Mouse (Mus musculus): ENCODE measurements at regions not wholly inside any gene's neighbourhood (a gene's known extent, or its start where the extent isn't known, plus 50 kb on each side); places are given as distances from the start of the nearest gene placed in this dataset.
"Not testable (repeated sequence)": the region's sequence is repeated elsewhere in the genome, so short reads cannot be mapped to it uniquely, and the experiment has no call there.

DNA sequence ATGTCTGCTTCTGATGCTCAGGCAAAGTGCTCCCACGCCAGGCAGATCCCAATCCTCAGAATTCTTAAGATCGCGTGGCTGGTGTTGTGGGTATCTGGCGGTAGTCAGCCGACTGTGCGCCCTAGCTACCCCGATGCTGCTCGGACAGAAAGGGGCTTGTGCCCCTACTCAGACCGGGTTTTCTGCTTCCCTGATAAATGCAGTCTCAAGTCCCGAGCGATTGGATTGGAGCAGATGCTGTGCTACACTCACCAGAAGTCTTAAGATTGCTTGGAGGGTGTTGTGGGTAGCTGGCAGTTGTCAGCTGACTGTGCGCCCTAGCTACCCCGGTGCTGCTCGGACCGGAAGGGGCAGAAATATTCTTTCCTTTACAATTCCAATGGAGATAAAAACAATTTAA is 99.3 kb downstream of the Gm7489 start:
- DNase-seq (ENCODE audit: low spot score in 2 of 2), result not testable (repeated sequence)

DNA sequence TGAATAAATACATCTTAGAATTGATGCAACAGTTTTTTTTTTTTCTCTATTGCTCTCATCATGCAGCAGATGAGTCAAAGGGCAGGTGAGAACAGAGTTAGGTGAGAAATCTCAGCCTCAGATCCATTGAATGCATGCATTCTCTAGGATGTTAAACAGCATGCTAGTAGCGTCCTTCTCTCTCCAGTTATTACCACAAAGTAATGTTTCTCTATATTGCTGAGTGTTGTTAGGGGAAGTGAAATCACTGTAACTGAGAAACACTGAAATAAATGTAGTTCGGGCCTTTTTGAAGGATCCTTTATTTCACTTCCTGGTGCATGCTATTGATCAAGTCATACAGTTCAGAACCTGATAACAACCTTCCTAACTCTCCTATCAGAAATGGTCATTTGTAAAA is 105.2 kb downstream of the Gm7489 start:
- no peak for DNase-seq (ENCODE audit: low spot score in 2 of 2)

DNA sequence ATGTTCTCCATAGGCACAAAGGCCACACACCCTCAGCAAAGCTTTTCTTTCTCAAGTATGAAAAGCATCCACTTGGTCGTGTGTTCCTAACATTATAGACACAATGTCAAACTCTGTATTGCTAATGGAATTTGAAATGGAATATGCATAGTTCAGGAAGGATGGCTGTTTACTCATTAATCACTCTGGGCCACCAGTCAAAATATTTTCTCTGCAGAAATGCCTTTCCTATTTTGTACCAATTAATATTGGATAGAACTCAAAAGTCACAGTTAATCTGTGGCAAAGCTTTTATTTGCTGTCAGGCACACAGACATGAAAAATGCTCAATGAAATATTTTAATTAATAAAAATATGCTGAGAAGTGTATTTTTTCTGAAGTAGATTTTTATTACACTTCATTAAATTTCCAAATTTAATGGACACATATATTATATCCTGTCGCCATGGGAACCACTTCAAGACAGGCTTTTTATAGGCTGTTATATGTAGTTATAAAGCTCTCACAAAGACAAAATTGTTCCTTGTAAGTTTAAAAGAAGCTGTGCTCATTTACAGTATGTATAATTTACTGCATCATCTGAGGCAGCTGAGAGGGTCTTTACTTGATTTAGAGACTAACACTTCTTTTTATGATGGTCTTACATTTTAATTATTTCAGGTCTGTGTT is 110.6 kb downstream of the Gm7489 start:
- no peak for DNase-seq (ENCODE audit: low spot score in 2 of 2)

- DNase-seq (ENCODE audit: low spot score in 2 of 2), result no peak
Observed at GRCm38 (mm10) chr15:53998600-53999290, 114.0 kb downstream of the Gm7489 start.

GRCm38 (mm10) chr15:54033756-54034155 is 149.1 kb downstream of the Gm7489 start:
- DNase-seq (ENCODE audit: low spot score in 2 of 2), result no peak

- DNase-seq (ENCODE audit: low spot score in 2 of 2), result no peak
Observed at GRCm38 (mm10) chr15:54050711-54051110, 166.0 kb downstream of the Gm7489 start.

GRCm38 (mm10) chr15:54070005-54070634 is 185.4 kb downstream of the Gm7489 start:
- peak; percentile 31 to 38 for DNase-seq (ENCODE audit: low spot score in 2 of 2)

DNA sequence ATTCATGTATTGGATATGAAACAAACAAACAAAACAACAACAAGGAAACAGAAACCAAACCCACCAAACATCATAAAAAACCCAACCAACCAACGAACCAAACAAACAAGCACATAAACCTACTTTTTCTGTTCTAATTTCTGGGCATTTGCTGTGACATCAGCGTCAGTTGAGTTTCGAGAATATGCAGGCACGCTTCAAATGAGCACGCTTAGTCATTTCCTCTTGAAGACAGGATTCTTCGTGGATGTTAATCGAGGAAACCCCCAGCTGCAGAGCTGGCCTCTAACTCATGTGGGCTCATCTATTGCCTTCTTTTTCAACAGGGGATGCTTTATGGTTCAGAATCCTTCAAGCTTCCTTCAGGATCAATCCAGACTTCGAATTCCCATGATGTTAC is 187.0 kb downstream of the Gm7489 start:
- DNase-seq (ENCODE audit: low spot score in 2 of 2), result no peak

GRCm38 (mm10) chr15:54091301-54091700 is 206.6 kb downstream of the Gm7489 start:
- no peak for DNase-seq (ENCODE audit: low spot score in 2 of 2)

DNA sequence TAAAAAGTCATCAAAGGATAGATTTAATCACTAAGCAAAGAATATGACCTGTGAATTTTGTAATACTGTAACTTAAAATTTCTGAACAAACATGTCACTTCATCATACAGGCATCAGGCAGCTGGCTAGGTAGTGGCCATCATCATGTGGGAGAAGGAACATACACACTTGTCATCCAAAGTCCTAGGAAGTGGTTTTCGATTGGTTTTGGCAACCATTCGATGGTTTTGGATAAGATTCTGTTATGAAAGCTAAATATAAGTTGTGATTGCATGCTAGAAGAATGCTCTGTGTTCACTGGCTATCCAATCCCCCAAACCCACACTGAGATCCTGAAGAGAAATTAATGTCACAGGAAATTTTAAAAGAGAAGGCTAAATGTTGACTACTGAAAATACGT is 207.7 kb downstream of the Gm7489 start:
- no peak for DNase-seq (ENCODE audit: low spot score in 2 of 2)

DNA sequence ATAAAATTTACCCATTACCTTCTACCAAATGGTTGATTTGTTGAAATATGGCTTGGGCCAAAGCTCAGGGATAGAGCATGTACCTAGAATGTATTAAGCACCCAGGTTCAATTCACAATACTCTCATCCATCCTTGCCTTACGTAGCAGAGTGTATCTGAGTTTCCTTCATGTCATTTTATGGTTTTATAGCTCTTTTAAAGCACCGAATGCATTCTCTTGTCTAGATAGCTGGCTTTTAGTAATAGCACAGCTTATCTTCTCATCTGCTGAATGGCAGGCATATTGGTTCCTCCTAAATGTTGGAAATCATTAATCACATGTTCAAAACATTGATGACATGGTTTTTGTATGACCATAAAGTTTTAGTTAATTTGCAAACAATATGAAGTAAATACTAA is 212.8 kb downstream of the Gm7489 start:
- no peak for DNase-seq (ENCODE audit: low spot score in 2 of 2)

DNA sequence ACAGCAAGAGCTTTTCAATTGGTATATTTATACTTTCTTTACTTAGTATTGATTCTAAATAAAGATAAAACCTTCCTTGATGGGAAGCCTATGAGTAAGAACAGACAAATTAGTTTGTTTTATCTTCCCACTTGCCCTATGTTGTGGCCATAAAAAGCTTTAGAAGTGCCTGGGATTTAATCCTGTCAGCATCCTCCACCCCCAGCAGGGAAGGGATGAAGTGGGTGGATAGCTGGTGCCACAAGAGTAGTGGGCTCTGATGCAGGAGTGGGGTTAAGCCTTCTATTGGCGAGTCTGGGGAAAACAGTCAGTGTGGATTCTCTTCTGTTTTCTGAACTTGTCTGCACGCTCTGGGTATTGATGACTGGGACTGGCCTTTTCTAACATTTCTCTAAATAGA is 227.7 kb downstream of the Gm7489 start:
- DNase-seq (ENCODE audit: low spot score in 2 of 2), result no peak

GRCm38 (mm10) chr15:54114096-54114512 is 229.4 kb downstream of the Gm7489 start:
- DNase-seq (ENCODE audit: low spot score in 2 of 2), result no peak

- no peak for DNase-seq (ENCODE audit: low spot score in 2 of 2)
Observed at GRCm38 (mm10) chr15:54117967-54118538, 233.3 kb downstream of the Gm7489 start.

DNA sequence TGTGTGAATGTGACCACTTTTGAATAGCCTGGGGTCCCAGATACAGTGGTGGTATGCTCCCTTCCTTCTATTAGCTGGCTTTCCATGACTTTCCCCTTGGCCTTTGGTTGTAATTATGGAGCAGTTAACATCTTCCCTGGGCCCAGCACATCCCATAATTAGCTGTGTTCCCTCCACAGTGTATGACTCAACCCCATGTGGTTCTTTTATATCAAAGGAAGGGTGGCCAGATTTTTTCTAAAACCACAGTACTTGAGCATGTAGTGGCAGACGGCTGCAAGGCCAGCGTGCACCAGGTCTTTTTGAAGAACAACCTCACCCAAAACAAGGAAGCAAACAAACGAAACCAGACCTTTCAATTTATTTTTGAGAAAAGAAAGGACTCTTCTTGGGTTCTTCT is 235.8 kb downstream of the Gm7489 start:
- DNase-seq (ENCODE audit: low spot score in 2 of 2), result no peak

DNA sequence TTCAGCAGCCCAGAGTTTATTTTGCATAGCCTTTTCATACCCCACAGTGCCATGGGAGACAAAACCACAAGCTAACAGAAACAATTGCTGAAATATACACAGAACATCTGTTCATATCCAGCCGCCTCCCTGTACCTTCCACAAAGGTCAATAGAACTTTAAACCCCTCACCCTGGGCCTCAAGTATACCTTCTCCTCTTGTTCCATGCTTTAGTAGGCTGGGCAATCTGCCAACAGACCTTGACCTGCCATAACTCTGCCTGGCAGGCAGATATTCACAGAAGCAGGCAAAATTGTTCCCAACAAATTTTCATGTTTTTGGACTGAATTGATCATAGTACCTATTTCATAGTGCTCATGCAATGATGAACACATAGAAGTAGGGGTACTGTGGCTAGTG is 279.6 kb downstream of the Gm7489 start:
- DNase-seq (ENCODE audit: low spot score in 2 of 2), result no peak

GRCm38 (mm10) chr15:54167842-54168361 is 283.2 kb downstream of the Gm7489 start:
- no peak for DNase-seq (ENCODE audit: low spot score in 2 of 2)

GRCm38 (mm10) chr15:54177221-54177620 is 292.5 kb downstream of the Gm7489 start:
- no peak for DNase-seq (ENCODE audit: low spot score in 2 of 2)

GRCm38 (mm10) chr15:54177791-54178190 is 293.1 kb downstream of the Gm7489 start:
- DNase-seq (ENCODE audit: low spot score in 2 of 2), result no peak

All from frontal cortex, postnatal 25 days (tissue).